In the genomic region with DNA sequence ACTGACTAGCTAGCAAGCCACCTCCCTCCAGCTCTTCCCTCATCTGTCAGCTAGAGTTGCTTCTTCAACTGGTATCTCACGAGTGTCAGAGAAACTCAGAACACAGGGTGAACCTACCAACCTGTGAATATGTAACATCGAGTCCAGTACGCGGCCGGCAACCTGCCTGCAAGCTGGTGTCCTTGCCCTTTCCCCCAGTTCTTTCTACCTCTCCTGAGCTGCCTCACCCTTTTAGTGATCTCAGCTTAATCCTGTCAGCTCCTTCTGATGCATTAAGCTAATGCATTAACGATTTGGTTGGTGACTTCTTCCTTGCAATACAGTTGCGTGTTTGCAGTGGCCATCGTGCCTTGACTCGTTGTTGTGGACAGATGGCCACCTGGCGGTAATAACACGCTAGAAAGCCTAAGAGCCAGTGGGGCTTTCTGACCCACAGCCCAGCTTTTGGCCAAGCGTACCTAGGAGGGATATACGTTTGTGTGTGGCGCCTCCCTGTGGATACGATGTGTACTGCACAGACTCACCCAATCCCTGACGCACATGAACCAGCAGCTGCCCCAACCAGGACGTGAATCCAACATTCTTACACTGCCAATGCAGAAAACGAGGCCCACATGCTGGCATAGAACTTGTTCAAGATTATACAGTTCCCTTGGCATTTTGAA, we compare ENCODE assay signal across 9 mouse cellular contexts. TPM values are rescaled to one million over a fixed set of nuclear protein-coding genes. Genes with fewer than 3 reads are reported as not detected.
DNase-seq lines count a peak whose midpoint lies in the region; ATAC-seq and TF ChIP-seq lines count a peak whose summit lies in the region.
"Had no signal": no experiment of that assay in that cellular context is flagged by ENCODE, and none has a peak within 500 bp of the region (broad histone marks: within the 10 kb centered on the region; RNA-seq: fewer than 3 reads in every experiment).

No protein-coding gene starts in this region.

- peak overlapping the region; percentile 25; the same call in 1 of the 2 replicates for H3K4me2 ChIP-seq in forebrain, embryonic 15.5 days (replicated peaks)
- H3K4me2 ChIP-seq in hindbrain, embryonic 11.5 days (replicated peaks; ENCODE audit: low read depth, low read length): no peak overlapping the region
- H3K4me2 ChIP-seq: limb, embryonic 15.5 days had no signal

- no peaks in the 10 kb centered on the region for H3K27me3 ChIP-seq in forebrain, embryonic 15.5 days
- no peaks in the 10 kb centered on the region for H3K27me3 ChIP-seq in hindbrain, embryonic 11.5 days (ENCODE audit: control insufficient read depth, insufficient read depth, low read length)

- no peaks in the 10 kb centered on the region for H3K36me3 ChIP-seq in ES-E14 (ENCODE audit: control insufficient read depth, insufficient read depth, low read length, poor library complexity, severe bottlenecking)
- H3K36me3 ChIP-seq in forebrain, embryonic 15.5 days: no peaks in the 10 kb centered on the region
- no peaks in the 10 kb centered on the region for H3K36me3 ChIP-seq in hindbrain, embryonic 11.5 days (ENCODE audit: control insufficient read depth, insufficient read depth, low read length)
- H3K36me3 ChIP-seq: limb, embryonic 15.5 days had no signal

- no peaks in the 10 kb centered on the region for H3K4me1 ChIP-seq in ES-E14 (ENCODE audit: control insufficient read depth in 2 of 2, insufficient read depth in 2 of 2, low read length in 2 of 2, poor library complexity in 1 of 2)
- peaks cover 10% of the 10 kb centered on the region for H3K4me1 ChIP-seq in forebrain, embryonic 15.5 days
- H3K4me1 ChIP-seq in hindbrain, embryonic 11.5 days (replicated peaks; ENCODE audit: control insufficient read depth, insufficient read depth, low read length): no peaks in the 10 kb centered on the region
- H3K4me1 ChIP-seq: limb, embryonic 15.5 days had no signal

- in situ Hi-C loops in ES-E14 (cut with MboI; ENCODE audit: low sequenced_read_pairs in 2 of 2, unreplicated experiment in 2 of 2): no loop called here

- H3K9ac ChIP-seq in ES-E14 (ENCODE audit: insufficient read depth, low read depth, low read length, poor library complexity, severe bottlenecking): no peak overlapping the region
- H3K9ac ChIP-seq in forebrain, embryonic 15.5 days (replicated peaks): peak overlapping the region; percentile 23; the same call in 1 of the 2 replicates
- no peak overlapping the region for H3K9ac ChIP-seq in hindbrain, embryonic 11.5 days (ENCODE audit: low read depth, low read length)
- H3K9ac ChIP-seq: limb, embryonic 15.5 days had no signal

- no peak overlapping the region for H3K27ac ChIP-seq in ES-E14 (ENCODE audit: insufficient read depth, low read depth, low read length, poor library complexity, severe bottlenecking)
- no peak overlapping the region for H3K27ac ChIP-seq in forebrain, embryonic 15.5 days (replicated peaks)
- H3K27ac ChIP-seq in hindbrain, embryonic 11.5 days (ENCODE audit: low read depth, low read length): no peak overlapping the region
- H3K27ac ChIP-seq: limb, embryonic 15.5 days had no signal

- WGBS in forebrain, embryonic 15.5 days: 22% methylated on average over 18 of the region's 18 CpGs
- 25% methylated on average over 18 of the region's 18 CpGs for WGBS in hindbrain, embryonic 11.5 days

- no peak overlapping the region for H3K4me3 ChIP-seq in ES-E14 (ENCODE audit: insufficient read depth in 1 of 2, low read depth in 1 of 2, low read length in 2 of 2, poor library complexity in 1 of 2, severe bottlenecking in 1 of 2)
- peak overlapping the region; percentile 19 for H3K4me3 ChIP-seq in forebrain, embryonic 15.5 days
- no peak overlapping the region for H3K4me3 ChIP-seq in hindbrain, embryonic 11.5 days (ENCODE audit: low read depth, low read length)
- H3K4me3 ChIP-seq: limb, embryonic 15.5 days had no signal

- no peaks in the 10 kb centered on the region for H3K9me3 ChIP-seq in ES-E14 (ENCODE audit: control insufficient read depth, insufficient read depth, low read depth, low read length)
- H3K9me3 ChIP-seq in forebrain, embryonic 15.5 days: no peaks in the 10 kb centered on the region
- no peaks in the 10 kb centered on the region for H3K9me3 ChIP-seq in hindbrain, embryonic 11.5 days (ENCODE audit: control insufficient read depth, low read length)
- H3K9me3 ChIP-seq: limb, embryonic 15.5 days had no signal

- DNase-seq in ES-E14 (ENCODE audit: low read depth, low spot score): peak; percentile 54
- DNase-seq in c-Kit-positive CD71-positive TER-119-positive erythroid progenitor cells, embryonic 14.5 days (ENCODE audit: low spot score): peak; percentile 39
- DNase-seq in hindbrain, embryonic 11.5 days (ENCODE audit: low spot score): peak; percentile 93
- DNase-seq in layer of hippocampus, adult 9-11 months: peak; percentile 85
- DNase-seq in lung, postnatal 36 days: peak; percentile 78
- DNase-seq in right cerebral cortex, adult 18-20 months: peak; percentile 88
- peak; percentile 11 to 39 for DNase-seq in urinary bladder, adult 18-20 months (ENCODE audit: low spot score in 2 of 2)

- ATAC-seq in forebrain, embryonic 15.5 days (replicated peaks): peak; percentile 84
- ATAC-seq in hindbrain, embryonic 11.5 days (ENCODE audit: low FRiP score): peak; percentile 82

TF ChIP-seq in ES-E14, 5 proteins besides CTCF, POLR2A, EP300 and RAD21:
- peak; percentile 31; the same call in 1 of the 2 replicates for TF ChIP-seq HCFC1 (IDR thresholded peaks at IDR 0.05; ENCODE audit: borderline replicate concordance, insufficient read depth, low read length)
- TF ChIP-seq MAFK (IDR thresholded peaks at IDR 0.05; ENCODE audit: insufficient read depth, low read depth, low read length): no peak
- no peak for TF ChIP-seq CHD2 (IDR thresholded peaks at IDR 0.05; ENCODE audit: low read depth, low read length)
- peak; percentile 91 for TF ChIP-seq ZC3H11A (IDR thresholded peaks at IDR 0.05; ENCODE audit: borderline replicate concordance, low read depth, low read length)
- TF ChIP-seq ZNF384 (IDR thresholded peaks at IDR 0.05; ENCODE audit: low read depth, low read length): no peak

RNA-seq across cellular contexts. Expression of a gene that starts 16.8 kb away (rescaled TPM):
- 67.5 and 79.8 TPM in 2 replicates for total RNA-seq in ES-E14 (2012; rRNA removed)
- 68.8 and 72.9 TPM in 2 replicates for polyA plus RNA-seq in forebrain, embryonic 15.5 days (2015; fragmentation: Nextera tagmentation; extraction: Ambion mirVana)
- 81.2 TPM in 2 replicates for polyA plus RNA-seq in hindbrain, embryonic 11.5 days (2014; fragmentation: Nextera tagmentation; extraction: Ambion mirVana)

RNA-seq across cellular contexts. Expression of a gene that starts 17.2 kb away (rescaled TPM):
- total RNA-seq in ES-E14 (2012; rRNA removed): 28.8 and 34.2 TPM in 2 replicates
- 53.5 and 55.0 TPM in 2 replicates for polyA plus RNA-seq in forebrain, embryonic 15.5 days (2015; fragmentation: Nextera tagmentation; extraction: Ambion mirVana)
- polyA plus RNA-seq in hindbrain, embryonic 11.5 days (2014; fragmentation: Nextera tagmentation; extraction: Ambion mirVana): 72.4 and 76.6 TPM in 2 replicates

RNA-seq across cellular contexts. Expression of a gene that starts 28.3 kb away (rescaled TPM):
- total RNA-seq in ES-E14 (2012; rRNA removed): 0.32 and 0.40 TPM in 2 replicates
- polyA plus RNA-seq in forebrain, embryonic 15.5 days (2015; fragmentation: Nextera tagmentation; extraction: Ambion mirVana): 31.3 and 33.9 TPM in 2 replicates
- 7.9 and 8.0 TPM in 2 replicates for polyA plus RNA-seq in hindbrain, embryonic 11.5 days (2014; fragmentation: Nextera tagmentation; extraction: Ambion mirVana)

Comparison
In these comparisons a context has a peak if more than half of its experiments do, and no peak if none do; other contexts are left out.
1. DNase-seq: peak in every context shown above with its lines; median percentile 93 in hindbrain, embryonic 11.5 days; 88 in right cerebral cortex, adult 18-20 months; 85 in layer of hippocampus, adult 9-11 months; 78 in lung, postnatal 36 days; 54 in ES-E14; 39 in c-Kit-positive CD71-positive TER-119-positive erythroid progenitor cells, embryonic 14.5 days; 25 in urinary bladder, adult 18-20 months.